Mouse (Mus musculus) liver, embryonic 13.5 days (tissue): Measurements from ENCODE around the gene Slc4a1. TPM values are rescaled to one million over a fixed set of nuclear protein-coding genes. Genes with fewer than 3 reads are reported as not detected.
"Not testable (repeated sequence)": the region's sequence is repeated elsewhere in the genome, so short reads cannot be mapped to it uniquely, and the experiment has no call there.

Experiments
- ATAC-seq: fragments of 200-750 bp; cut with Nextera tagmentation; 2 replicates; pipeline ENCODE4 v1.8.0; 2017; ENCODE audit warnings: low read depth, mild to moderate bottlenecking, moderate number of reproducible peaks, moderate library complexity
- DNase-seq: peaks from one replicate; pipeline ENCODE4 v3.0.0; 2022
- H3K27ac ChIP-seq: fragments of 300-500 bp; sonication (generic); 2 replicates; pipeline ENCODE4 v1.5.1; 2015; ENCODE audit warnings: moderate library complexity, mild to moderate bottlenecking, inconsistent platforms
- H3K27me3 ChIP-seq: fragments of 300-500 bp; sonication (generic); 2 replicates; pipeline ENCODE4 v1.6.1; 2015; ENCODE audit warnings: mild to moderate bottlenecking, inconsistent platforms
- H3K36me3 ChIP-seq: fragments of 300-500 bp; sonication (generic); 2 replicates; pipeline ENCODE4 v1.6.1; 2015; ENCODE audit warnings: mild to moderate bottlenecking, inconsistent platforms
- H3K4me1 ChIP-seq: fragments of 300-500 bp; sonication (generic); replicated peaks from 2 replicates; pipeline ENCODE4 v1.6.1; 2015; ENCODE audit warnings: inconsistent platforms
- H3K4me2 ChIP-seq: fragments of 300-500 bp; sonication (generic); 2 replicates; pipeline ENCODE4 v1.6.1; 2015; ENCODE audit warnings: inconsistent platforms, mild to moderate bottlenecking, moderate library complexity
- H3K4me3 ChIP-seq: fragments of 300-500 bp; sonication (generic); replicated peaks from 2 replicates; pipeline ENCODE4 v1.5.1; 2015; ENCODE audit warnings: mild to moderate bottlenecking, inconsistent platforms
- H3K9ac ChIP-seq: fragments of 300-500 bp; sonication (generic); 2 replicates; pipeline ENCODE4 v1.6.1; 2015; ENCODE audit warnings: mild to moderate bottlenecking, inconsistent platforms
- H3K9me3 ChIP-seq: fragments of 300-500 bp; sonication (generic); replicated peaks from 2 replicates; pipeline ENCODE4 v1.6.1; 2016; ENCODE audit warnings: inconsistent platforms
- WGBS: fragments of 180-500 bp; shearing (Covaris S2); methylation state at CpG from one replicate; pipeline ENCODE4 v1.1.7; 2015; ENCODE audit not compliant: insufficient replicate concordance; 5-methylcytosine and 5-hydroxymethylcytosine counted together
- polyA plus RNA-seq: library from polyadenylated mRNA; unstranded; fragments of >200 nt; fragmentation: Nextera tagmentation; extraction: Ambion mirVana; gene quantifications from 2 replicates; pipeline ENCODE4 v1.2.1, GENCODE M21; 2015

Gene Slc4a1
- polyA plus RNA-seq, 1 experiment from 2014 or later = 734 TPM

- Histone ChIP-seq H3K27ac (no peak overlapping the region), H3K9ac (no peak overlapping the region), H3K27me3 (peaks cover 100% of the 10 kb centered on the region), H3K4me3 (no peak overlapping the region), H3K4me1 (peaks cover 55% of the 10 kb centered on the region), H3K9me3 (no peaks in the 10 kb centered on the region), H3K36me3 (peaks cover 16% of the 10 kb centered on the region), H3K4me2 (no peak overlapping the region)
- 74% methylated on average over 20 of the region's 20 CpGs for WGBS
- DNase-seq = no peak
- ATAC-seq = no peak
Observed at GRCm38 (mm10) chr11:102398007-102398825, 32.2 kb upstream of the Slc4a1 start.

GRCm38 (mm10) chr11:102396671-102397141, 30.7 kb upstream of the Slc4a1 start:
- H3K36me3 ChIP-seq = 0 out of 2 replicates have a peak, but pooled peaks cover under 1% of the 10 kb centered on the region
- H3K4me3 ChIP-seq = no peak overlapping the region
- no peaks in the 10 kb centered on the region for H3K9me3 ChIP-seq
- H3K9ac ChIP-seq = peak overlapping the region; percentile 19; the same call in 1 of the 2 replicates
- H3K4me2 ChIP-seq = no peak overlapping the region
- ATAC-seq (no peak), DNase-seq (no peak)
- peaks cover 54% of the 10 kb centered on the region for H3K4me1 ChIP-seq
- H3K27ac ChIP-seq = no peak overlapping the region
- peaks cover 100% of the 10 kb centered on the region for H3K27me3 ChIP-seq
- WGBS = 69% methylated on average over 7 of the region's 7 CpGs

DNA sequence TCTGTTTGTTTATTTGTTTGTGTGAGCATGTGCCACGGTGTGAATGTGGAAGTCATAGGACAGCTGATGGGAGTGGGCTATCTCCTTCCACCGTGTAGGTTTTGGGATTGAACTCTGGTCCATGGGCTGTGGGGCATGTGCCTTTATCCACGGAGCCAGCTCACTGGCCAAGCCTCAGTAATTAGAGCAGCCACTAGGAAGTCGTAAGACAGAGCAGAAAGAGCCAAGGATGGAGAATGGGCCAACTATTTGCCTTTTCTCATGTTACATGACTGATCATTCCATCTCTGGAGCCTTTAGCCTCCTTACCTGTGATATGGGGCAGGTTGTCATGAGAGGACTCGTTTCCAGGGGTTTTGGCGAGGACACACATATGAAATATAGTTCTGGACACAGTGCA, 30.3 kb upstream of the Slc4a1 start:
- Histone ChIP-seq H3K4me1 (peaks cover 54% of the 10 kb centered on the region), H3K9ac (peak overlapping the region; percentile 19; the same call in 1 of the 2 replicates), H3K27me3 (peaks cover 100% of the 10 kb centered on the region), H3K4me3 (no peak overlapping the region), H3K36me3 (no peaks in the 10 kb centered on the region), H3K27ac (no peak overlapping the region), H3K9me3 (no peaks in the 10 kb centered on the region), H3K4me2 (no peak overlapping the region)
- DNase-seq (no peak), ATAC-seq (no peak)
- 47% methylated on average over 6 of the region's 6 CpGs for whole genome bisulfite sequencing

DNA sequence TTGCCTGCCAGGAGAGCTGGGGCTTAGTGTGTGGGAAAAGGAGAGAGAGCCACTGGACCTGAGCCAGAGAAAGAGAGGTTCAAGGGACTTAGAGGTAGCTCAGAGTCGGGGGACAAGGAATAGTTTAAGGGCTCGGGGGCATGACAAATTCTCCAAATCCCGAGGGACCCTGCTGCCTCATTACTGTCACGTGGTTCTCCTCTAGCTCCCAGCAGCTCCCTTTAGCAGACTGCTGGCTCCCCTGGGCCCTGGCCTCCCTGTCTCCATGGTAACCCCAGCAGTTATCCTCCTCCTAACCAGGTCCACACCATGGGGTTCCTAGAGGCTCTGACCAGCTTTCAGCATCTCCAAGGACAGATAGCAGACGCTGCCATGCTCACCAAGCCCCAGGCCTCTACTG, 29.2 kb upstream of the Slc4a1 start:
- WGBS = 15% methylated on average over 5 of the region's 5 CpGs
- DNase-seq (no peak), ATAC-seq (no peak)
- Histone ChIP-seq H3K9ac (0 out of 2 replicates have a peak overlapping the region, but pooled peaks have one; percentile 12), H3K27ac (no peak overlapping the region), H3K36me3 (no peaks in the 10 kb centered on the region), H3K4me1 (peaks cover 43% of the 10 kb centered on the region), H3K4me2 (no peak overlapping the region), H3K27me3 (peaks cover 100% of the 10 kb centered on the region), H3K9me3 (no peaks in the 10 kb centered on the region), H3K4me3 (no peak overlapping the region)

DNA sequence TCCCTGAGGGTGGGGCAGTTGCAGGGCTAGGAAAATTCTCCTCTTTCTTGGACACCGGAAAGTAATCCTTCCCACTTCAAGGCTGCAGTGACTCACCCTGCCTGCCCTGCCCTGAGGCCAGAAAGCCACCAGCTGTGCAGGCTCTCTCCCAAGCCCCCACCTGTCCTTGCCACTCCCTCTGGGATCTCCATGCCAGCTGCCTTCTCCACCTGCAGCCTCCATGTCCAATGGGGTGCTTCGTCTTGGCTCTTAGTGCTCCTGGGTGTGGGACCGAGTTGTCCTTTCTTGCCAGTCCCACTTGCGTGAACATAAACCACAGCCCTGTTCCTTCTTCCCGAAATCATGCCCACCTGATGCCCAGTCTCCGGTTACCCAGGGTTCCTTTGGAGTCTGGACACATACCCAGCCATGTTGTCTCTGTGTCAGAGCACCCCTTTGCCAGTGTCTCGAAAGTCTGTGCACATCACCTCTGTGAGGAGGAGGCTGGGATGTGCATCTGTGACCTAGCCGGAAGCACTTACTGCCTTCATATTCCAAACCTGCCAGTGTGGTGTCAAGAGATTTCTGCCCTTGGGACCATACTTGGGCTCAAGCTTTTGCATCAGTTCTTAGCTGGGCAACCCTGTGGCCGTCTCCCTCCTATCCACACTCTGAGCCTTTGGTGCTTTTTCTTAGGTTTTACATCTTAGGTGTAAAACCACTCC, 28.6 kb upstream of the Slc4a1 start:
- DNase-seq (no peak), ATAC-seq (no peak)
- Histone ChIP-seq H3K36me3 (no peaks in the 10 kb centered on the region), H3K27me3 (peaks cover 96% of the 10 kb centered on the region), H3K4me2 (0 out of 2 replicates have a peak overlapping the region, but pooled peaks have one; percentile 74), H3K4me1 (peaks cover 37% of the 10 kb centered on the region), H3K9me3 (no peaks in the 10 kb centered on the region), H3K27ac (no peak overlapping the region), H3K9ac (0 out of 2 replicates have a peak overlapping the region, but pooled peaks have one; percentile 27), H3K4me3 (no peak overlapping the region)
- 70% methylated on average over 9 of the region's 9 CpGs for WGBS

GRCm38 (mm10) chr11:102393719-102394420, 27.9 kb upstream of the Slc4a1 start:
- no peak overlapping the region for H3K27ac ChIP-seq
- peak overlapping the region; percentile 27 for H3K9ac ChIP-seq
- no peaks in the 10 kb centered on the region for H3K9me3 ChIP-seq
- peak overlapping the region; percentile 46 for H3K4me3 ChIP-seq
- H3K27me3 ChIP-seq = peaks cover 89% of the 10 kb centered on the region
- no peaks in the 10 kb centered on the region for H3K36me3 ChIP-seq
- DNase-seq (no peak), ATAC-seq (peak; percentile 1; the same call in 1 of the 2 replicates)
- H3K4me1 ChIP-seq = peaks cover 32% of the 10 kb centered on the region
- H3K4me2 ChIP-seq = peak overlapping the region; percentile 74
- 9% methylated on average over 17 of the region's 17 CpGs for WGBS

GRCm38 (mm10) chr11:102393238-102393634, 27.2 kb upstream of the Slc4a1 start, which contains the start of gene Rundc3a:
TSS of gene Rundc3a (plus strand) at chr11:102393403.
- H3K27ac ChIP-seq = no peak within 1 kb of the TSS
- DNase-seq = peak; percentile 68

GRCm38 (mm10) chr11:102392441-102393237, 26.6 kb upstream of the Slc4a1 start:
- Histone ChIP-seq H3K9ac (peak overlapping the region; percentile 27), H3K27me3 (peaks cover 82% of the 10 kb centered on the region), H3K36me3 (no peaks in the 10 kb centered on the region), H3K9me3 (no peaks in the 10 kb centered on the region), H3K4me2 (peak overlapping the region; percentile 74), H3K4me3 (peak overlapping the region; percentile 46), H3K4me1 (peaks cover 31% of the 10 kb centered on the region), H3K27ac (no peak overlapping the region)
- 17% methylated on average over 15 of the region's 15 CpGs for WGBS
- DNase-seq (no peak), ATAC-seq (no peak)

More at GRCm38 (mm10) chr11:102393238-102393634, 27.2 kb upstream of the Slc4a1 start, which contains the start of gene Rundc3a:
- H3K9ac ChIP-seq = peak within 1 kb of the TSS; percentile 27
- under 1% methylated on average over 33 of the region's 34 CpGs for WGBS
- peaks cover 83% of the 10 kb centered on the region for H3K27me3 ChIP-seq
- ATAC-seq = peak; percentile 61
- peaks cover 31% of the 10 kb centered on the region for H3K4me1 ChIP-seq
- H3K4me3 ChIP-seq = peak within 1 kb of the TSS; percentile 46
- no peaks in the 10 kb centered on the region for H3K36me3 ChIP-seq
- no peaks in the 10 kb centered on the region for H3K9me3 ChIP-seq
- peak within 1 kb of the TSS; percentile 74 for H3K4me2 ChIP-seq

GRCm38 (mm10) chr11:102389436-102389835, 23.4 kb upstream of the Slc4a1 start:
- H3K36me3 ChIP-seq, DNase-seq, ATAC-seq, H3K27ac ChIP-seq, H3K4me3 ChIP-seq, H3K4me2 ChIP-seq, H3K9ac ChIP-seq, H3K9me3 ChIP-seq: not testable (repeated sequence)
- Histone ChIP-seq H3K27me3 (peaks cover 70% of the 10 kb centered on the region), H3K4me1 (peaks cover 35% of the 10 kb centered on the region)
- WGBS = 76% methylated on average over 4 of the region's 5 CpGs

GRCm38 (mm10) chr11:102386121-102386520, 20.1 kb upstream of the Slc4a1 start:
- Histone ChIP-seq H3K4me1 (peaks cover 47% of the 10 kb centered on the region), H3K36me3 (no peaks in the 10 kb centered on the region), H3K27me3 (peaks cover 38% of the 10 kb centered on the region), H3K4me3 (no peak overlapping the region), H3K4me2 (no peak overlapping the region), H3K9ac (peak overlapping the region; percentile 13; the same call in 1 of the 2 replicates), H3K9me3 (no peaks in the 10 kb centered on the region), H3K27ac (no peak overlapping the region)
- no peak for ATAC-seq
- 33% methylated on average over 5 of the region's 5 CpGs for WGBS
- DNase-seq = no peak
